Mouse (Mus musculus) heart, postnatal 0 days (tissue): ENCODE data around the gene Ubl4b.

ENCODE experiments used
- CTCF ChIP-seq: IDR thresholded peaks from 2 replicates; pipeline ENCODE4 v1.5.1; 2016; ENCODE audit warnings: antibody characterized with exemption, control low read depth, low read depth
- EP300 ChIP-seq: IDR thresholded peaks from 2 replicates; pipeline ENCODE4 v1.6.1; 2016; ENCODE audit warnings: antibody characterized with exemption, low read depth

DNA sequence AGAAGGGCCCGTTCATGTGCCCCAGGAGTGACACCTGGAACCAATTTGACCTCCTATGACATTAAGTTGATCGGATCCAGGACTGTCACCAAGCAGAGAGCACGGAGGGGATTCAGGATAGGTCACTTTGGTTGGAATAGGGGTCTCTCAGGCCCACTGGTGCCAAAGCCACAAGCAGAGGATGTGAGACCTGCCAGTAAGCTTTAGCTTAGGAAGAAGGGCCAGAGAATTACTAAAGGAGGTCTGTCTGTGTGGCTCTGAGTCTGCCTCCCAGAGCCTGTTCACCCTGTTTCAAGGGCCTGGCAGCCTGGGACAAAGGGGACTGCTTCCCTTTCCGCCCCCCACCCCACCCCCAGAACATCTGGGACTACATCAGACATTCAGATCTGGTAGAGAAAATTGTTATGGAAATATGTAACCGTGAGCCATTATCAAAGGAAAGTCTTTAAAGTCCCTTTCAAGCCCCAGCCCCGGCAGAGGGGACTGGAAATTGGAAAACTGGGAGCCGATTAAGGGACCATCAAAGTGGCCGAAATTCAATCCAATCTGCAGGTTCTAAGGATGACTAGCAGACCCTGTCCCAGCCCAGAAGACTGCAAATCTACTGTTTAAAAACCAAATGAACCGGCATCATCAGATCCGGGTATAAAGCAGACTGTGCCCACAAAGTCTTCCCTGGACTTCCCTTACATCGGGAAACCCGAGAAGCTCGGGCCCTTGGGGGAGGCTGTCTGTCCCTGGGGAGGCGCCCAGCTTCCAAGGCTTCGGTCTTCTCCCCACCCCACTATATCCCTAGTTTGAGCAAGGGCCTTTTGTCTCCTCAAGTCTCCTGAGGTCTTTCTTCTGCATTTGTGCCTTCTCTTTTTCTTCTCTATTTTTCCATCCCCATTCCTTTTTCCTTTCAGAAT lies 26.5 kb upstream of the Ubl4b start:
- TF ChIP-seq CTCF (no peak), EP300 (no peak)
